Mouse (Mus musculus): Measurements from ENCODE around the gene Zfyve28. TPM values are rescaled to one million over a fixed set of nuclear protein-coding genes. Genes with fewer than 3 reads are reported as not detected.

Zfyve28 gene
- 0.29 and 0.46 TPM in 2 replicates for polyA plus RNA-seq (2014; fragmentation: Nextera tagmentation; extraction: Ambion mirVana)

DNA sequence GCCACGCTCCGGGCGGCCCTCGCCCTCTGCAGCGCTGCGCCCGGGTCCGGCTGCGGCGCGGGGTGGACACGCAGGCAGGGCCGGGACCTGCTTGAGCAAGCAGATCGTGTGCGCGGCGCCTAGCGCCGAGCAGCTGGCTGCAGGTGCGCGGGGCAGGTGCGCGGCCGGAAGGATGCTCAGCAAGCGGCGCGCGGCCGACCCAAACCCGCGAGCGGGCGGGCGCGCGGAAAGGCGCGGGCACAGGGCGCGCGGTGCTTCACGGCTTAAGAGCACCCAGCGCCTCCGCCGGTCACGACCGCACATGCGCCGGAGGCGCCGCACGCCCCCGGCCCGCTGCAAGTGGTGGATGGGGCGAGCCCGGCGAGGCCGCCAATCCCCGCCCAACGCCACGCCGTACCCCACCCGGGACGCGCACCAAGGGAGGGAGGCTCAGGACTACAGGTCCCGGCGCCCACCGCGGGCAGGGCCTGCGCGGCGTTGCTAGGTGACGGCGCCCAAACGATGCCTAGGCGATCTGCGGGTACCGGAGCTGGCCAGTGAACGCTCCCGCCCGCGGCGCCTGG lies at the start of gene Zfyve28, which contains the start of gene Cfap99:
Zfyve28 (minus strand) TSS at position 296 of the 563 bp plus-strand sequence.
Cfap99 (plus strand) TSS at position 447 of the 563 bp plus-strand sequence.
- H3K36me3 ChIP-seq (ENCODE audit: control insufficient read depth, insufficient read depth, low read length) = no peaks in the 10 kb centered on the region
- H3K4me2 ChIP-seq = peak within 1 kb of the TSS; percentile 72
- no peaks in the 10 kb centered on the region for H3K9me3 ChIP-seq (replicated peaks; ENCODE audit: control insufficient read depth, low read length)
- H3K4me3 ChIP-seq (ENCODE audit: low read depth, low read length) = peak within 1 kb of the TSS; percentile 47
- peaks cover 10% of the 10 kb centered on the region for H3K4me1 ChIP-seq (ENCODE audit: control insufficient read depth, insufficient read depth, low read length)
- under 1% methylated on average over 67 of the region's 83 CpGs for WGBS (ENCODE audit: insufficient replicate concordance)
- H3K9ac ChIP-seq (ENCODE audit: low read depth, low read length) = peak within 1 kb of the TSS; percentile 59; the same call in 1 of the 2 replicates
- H3K27me3 ChIP-seq (ENCODE audit: control insufficient read depth, insufficient read depth, low read length) = peaks cover 62% of the 10 kb centered on the region
- H3K27ac ChIP-seq (ENCODE audit: low read depth, low read length) = no peak within 1 kb of the TSS
- ATAC-seq (replicated peaks; ENCODE audit: insufficient number of reproducible peaks, low FRiP score, low TSS enrichment) = peak; percentile 83

DNA sequence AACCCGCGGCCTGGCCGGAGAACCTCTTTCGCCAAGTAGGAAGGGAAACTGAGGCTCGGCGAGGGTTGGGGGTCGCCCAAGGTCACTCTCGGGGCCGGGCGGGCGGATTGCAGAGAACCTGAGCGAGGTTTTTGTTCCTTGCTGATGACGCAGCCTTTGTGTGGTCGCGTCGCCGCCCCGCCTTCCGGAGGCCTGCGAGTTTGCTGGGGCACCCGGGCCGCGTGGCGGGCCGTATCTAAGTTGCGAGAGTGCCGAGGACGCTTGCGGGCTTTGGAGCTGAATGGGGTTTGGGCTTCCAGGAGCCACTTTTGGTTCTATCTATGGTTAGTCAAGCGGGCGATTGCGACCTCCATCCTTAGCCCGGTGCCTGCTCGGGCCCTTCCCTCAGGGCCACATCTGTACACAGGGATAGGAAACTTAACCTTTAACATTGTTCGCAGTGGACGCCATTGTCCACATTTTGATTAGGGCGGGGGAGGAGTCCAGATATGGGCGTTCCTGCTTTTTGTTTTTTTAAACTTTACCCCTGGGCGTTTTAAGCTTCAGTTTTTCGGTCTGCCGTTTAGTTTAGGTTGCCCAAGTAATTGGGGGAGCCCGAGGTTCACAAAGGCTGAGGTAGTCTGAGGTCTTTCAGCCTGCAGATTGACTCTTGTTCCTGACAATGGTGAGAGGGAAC lies 48.7 kb upstream of the Zfyve28 start:
- ATAC-seq (replicated peaks; ENCODE audit: insufficient number of reproducible peaks, low FRiP score, low TSS enrichment) = peak; percentile 35; the same call in 1 of the 2 replicates
- H3K4me1 ChIP-seq (ENCODE audit: control insufficient read depth, insufficient read depth, low read length) = peaks cover 7% of the 10 kb centered on the region
- no peaks in the 10 kb centered on the region for H3K27me3 ChIP-seq (ENCODE audit: control insufficient read depth, insufficient read depth, low read length)
- H3K27ac ChIP-seq (ENCODE audit: low read depth, low read length) = peak overlapping the region; percentile 98
- H3K4me2 ChIP-seq = peak overlapping the region; percentile 87
- WGBS (ENCODE audit: insufficient replicate concordance) = under 1% methylated on average over 42 of the region's 42 CpGs
- no peaks in the 10 kb centered on the region for H3K9me3 ChIP-seq (replicated peaks; ENCODE audit: control insufficient read depth, low read length)
- H3K9ac ChIP-seq (ENCODE audit: low read depth, low read length) = peak overlapping the region; percentile 99
- peak overlapping the region; percentile 96 for H3K4me3 ChIP-seq (ENCODE audit: low read depth, low read length)
- H3K36me3 ChIP-seq (ENCODE audit: control insufficient read depth, insufficient read depth, low read length) = no peaks in the 10 kb centered on the region

DNA sequence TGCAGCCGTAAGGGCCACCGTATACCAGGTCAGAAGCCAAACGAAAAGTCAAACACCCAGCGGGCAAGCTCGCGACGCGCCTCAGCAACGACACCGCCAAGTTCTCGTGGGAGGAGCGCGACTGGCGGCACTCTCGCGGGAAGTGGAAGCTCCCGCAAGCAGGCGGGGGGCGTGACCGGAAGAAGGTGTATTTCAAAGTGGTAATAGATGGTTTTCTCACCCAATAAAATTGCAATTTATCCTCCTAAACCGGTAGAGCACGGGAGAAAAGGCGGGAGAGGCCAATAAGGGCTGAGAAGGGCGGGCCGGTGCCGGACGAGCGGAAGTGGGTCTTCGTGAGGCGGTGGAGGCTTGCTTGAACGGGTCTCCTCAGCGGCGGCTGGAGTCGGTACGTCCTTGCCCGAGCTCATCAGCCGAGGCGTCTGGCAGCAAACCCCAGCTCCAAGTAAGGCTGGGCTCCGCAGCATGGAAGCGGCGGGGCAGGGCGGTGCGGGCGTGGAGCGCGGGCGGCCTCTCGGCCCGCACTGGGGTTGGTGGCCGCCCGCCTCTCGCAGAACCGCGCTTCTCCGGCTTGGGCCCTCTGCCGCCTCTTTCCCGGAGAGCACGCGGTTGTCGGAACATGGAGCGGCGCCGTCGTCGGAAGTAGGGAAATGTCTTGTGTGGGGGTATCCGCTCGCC lies 48.0 kb upstream of the Zfyve28 start, which contains the start of gene Rnf4:
Rnf4 (plus strand) TSS at position 193 of the 678 bp plus-strand sequence.
- Histone ChIP-seq H3K36me3 (ENCODE audit: control insufficient read depth, insufficient read depth, low read length) (no peaks in the 10 kb centered on the region), H3K9ac (ENCODE audit: low read depth, low read length) (peak within 1 kb of the TSS; percentile 99), H3K4me1 (ENCODE audit: control insufficient read depth, insufficient read depth, low read length) (peaks cover 7% of the 10 kb centered on the region), H3K9me3 (replicated peaks; ENCODE audit: control insufficient read depth, low read length) (no peaks in the 10 kb centered on the region), H3K4me3 (ENCODE audit: low read depth, low read length) (peak within 1 kb of the TSS; percentile 96), H3K27me3 (ENCODE audit: control insufficient read depth, insufficient read depth, low read length) (no peaks in the 10 kb centered on the region), H3K27ac (ENCODE audit: low read depth, low read length) (peak within 1 kb of the TSS; percentile 98), H3K4me2 (peak within 1 kb of the TSS; percentile 90)
- WGBS (ENCODE audit: insufficient replicate concordance) = under 1% methylated on average over 62 of the region's 67 CpGs
- peak; percentile 94 for ATAC-seq (replicated peaks; ENCODE audit: insufficient number of reproducible peaks, low FRiP score, low TSS enrichment)

DNA sequence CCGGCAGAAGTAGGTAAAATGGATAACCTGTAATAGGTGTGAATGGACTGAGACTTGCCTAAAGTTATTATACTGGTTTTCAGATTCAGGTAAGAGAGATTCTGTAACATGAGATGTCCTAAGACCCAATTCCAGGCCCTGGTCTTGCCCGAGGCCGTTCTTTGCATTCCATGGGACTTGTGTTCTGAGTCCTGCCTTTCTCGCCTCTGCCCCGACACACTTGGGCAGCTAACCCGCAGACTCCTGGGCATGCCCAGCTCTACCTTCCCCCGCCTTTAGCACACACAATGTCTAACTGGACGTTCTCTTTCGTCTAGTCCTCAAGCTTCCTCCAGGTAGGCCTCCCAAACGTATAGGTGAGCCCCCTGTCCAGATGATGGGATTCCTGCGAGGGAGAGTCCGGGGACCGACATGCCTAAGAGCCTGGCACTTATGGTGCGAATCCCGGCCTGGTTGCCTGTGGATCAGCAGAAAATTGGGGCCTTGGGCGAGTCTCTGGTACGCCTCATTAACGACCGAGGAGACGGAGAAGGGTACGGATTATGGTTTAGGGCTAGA lies 47.4 kb upstream of the Zfyve28 start:
- Histone ChIP-seq H3K36me3 (ENCODE audit: control insufficient read depth, insufficient read depth, low read length) (no peaks in the 10 kb centered on the region), H3K27me3 (ENCODE audit: control insufficient read depth, insufficient read depth, low read length) (no peaks in the 10 kb centered on the region), H3K9ac (ENCODE audit: low read depth, low read length) (peak overlapping the region; percentile 99), H3K4me1 (ENCODE audit: control insufficient read depth, insufficient read depth, low read length) (peaks cover 7% of the 10 kb centered on the region), H3K9me3 (replicated peaks; ENCODE audit: control insufficient read depth, low read length) (no peaks in the 10 kb centered on the region), H3K4me3 (ENCODE audit: low read depth, low read length) (peak overlapping the region; percentile 96), H3K4me2 (peak overlapping the region; percentile 90), H3K27ac (ENCODE audit: low read depth, low read length) (peak overlapping the region; percentile 85)
- ATAC-seq (replicated peaks; ENCODE audit: insufficient number of reproducible peaks, low FRiP score, low TSS enrichment) = peak; percentile 58
- under 1% methylated on average over 21 of the region's 21 CpGs for whole genome bisulfite sequencing (ENCODE audit: insufficient replicate concordance)

DNA sequence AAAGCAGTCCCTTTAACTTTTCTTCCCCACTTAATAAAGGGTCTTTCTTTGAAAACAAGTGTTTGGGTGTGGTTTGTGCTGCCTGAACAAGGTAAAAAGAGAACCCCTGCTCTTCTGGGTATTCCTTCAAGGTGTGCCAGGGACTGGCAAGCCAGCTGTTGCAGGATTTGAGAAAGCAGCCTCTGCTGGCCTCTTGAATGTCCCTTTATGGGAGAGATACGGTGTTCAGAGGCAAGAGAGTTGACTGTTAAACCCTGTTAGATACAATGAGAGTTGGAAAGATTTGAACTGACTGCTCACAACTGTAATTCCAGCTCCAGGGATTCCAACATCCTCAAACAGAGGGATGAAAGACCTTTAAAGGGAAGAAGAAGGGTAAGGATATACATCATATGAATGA lies 45.8 kb upstream of the Zfyve28 start:
- Histone ChIP-seq H3K9me3 (replicated peaks; ENCODE audit: control insufficient read depth, low read length) (no peaks in the 10 kb centered on the region), H3K9ac (ENCODE audit: low read depth, low read length) (no peak overlapping the region), H3K4me1 (ENCODE audit: control insufficient read depth, insufficient read depth, low read length) (peaks cover 7% of the 10 kb centered on the region), H3K36me3 (ENCODE audit: control insufficient read depth, insufficient read depth, low read length) (no peaks in the 10 kb centered on the region), H3K4me2 (no peak overlapping the region), H3K27ac (ENCODE audit: low read depth, low read length) (no peak overlapping the region), H3K4me3 (ENCODE audit: low read depth, low read length) (no peak overlapping the region), H3K27me3 (ENCODE audit: control insufficient read depth, insufficient read depth, low read length) (no peaks in the 10 kb centered on the region)
- 85% methylated on average over 1 of the region's 1 CpGs for WGBS (ENCODE audit: insufficient replicate concordance)
- ATAC-seq (replicated peaks; ENCODE audit: insufficient number of reproducible peaks, low FRiP score, low TSS enrichment) = no peak

DNA sequence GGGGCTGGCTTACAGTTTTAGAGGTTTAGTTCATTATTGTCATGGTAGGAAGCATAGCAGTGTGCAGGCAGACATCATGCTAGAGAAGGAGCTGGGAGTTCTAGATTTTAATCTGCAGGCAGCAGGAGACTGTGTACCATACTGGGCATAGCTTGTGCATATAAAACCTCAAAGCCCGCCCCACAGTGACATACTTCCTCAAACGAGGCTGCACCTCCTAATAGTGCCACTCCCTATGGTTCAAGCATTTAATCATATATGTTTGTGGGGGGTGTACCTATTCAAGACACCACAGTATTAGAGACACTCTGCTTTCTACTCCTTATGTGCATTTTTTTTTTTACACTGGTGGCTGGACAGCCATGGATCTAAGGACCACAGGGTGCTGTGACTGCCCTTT lies 41.9 kb upstream of the Zfyve28 start:
- Histone ChIP-seq H3K27me3 (ENCODE audit: control insufficient read depth, insufficient read depth, low read length) (no peaks in the 10 kb centered on the region), H3K9ac (ENCODE audit: low read depth, low read length) (no peak overlapping the region), H3K4me2 (no peak overlapping the region), H3K4me3 (ENCODE audit: low read depth, low read length) (no peak overlapping the region), H3K9me3 (replicated peaks; ENCODE audit: control insufficient read depth, low read length) (no peaks in the 10 kb centered on the region), H3K36me3 (ENCODE audit: control insufficient read depth, insufficient read depth, low read length) (no peaks in the 10 kb centered on the region), H3K4me1 (ENCODE audit: control insufficient read depth, insufficient read depth, low read length) (peaks cover under 1% of the 10 kb centered on the region), H3K27ac (ENCODE audit: low read depth, low read length) (no peak overlapping the region)
- ATAC-seq (replicated peaks; ENCODE audit: insufficient number of reproducible peaks, low FRiP score, low TSS enrichment) = no peak
- WGBS (ENCODE audit: insufficient replicate concordance) = 88% methylated on average over 2 of the region's 2 CpGs

DNA sequence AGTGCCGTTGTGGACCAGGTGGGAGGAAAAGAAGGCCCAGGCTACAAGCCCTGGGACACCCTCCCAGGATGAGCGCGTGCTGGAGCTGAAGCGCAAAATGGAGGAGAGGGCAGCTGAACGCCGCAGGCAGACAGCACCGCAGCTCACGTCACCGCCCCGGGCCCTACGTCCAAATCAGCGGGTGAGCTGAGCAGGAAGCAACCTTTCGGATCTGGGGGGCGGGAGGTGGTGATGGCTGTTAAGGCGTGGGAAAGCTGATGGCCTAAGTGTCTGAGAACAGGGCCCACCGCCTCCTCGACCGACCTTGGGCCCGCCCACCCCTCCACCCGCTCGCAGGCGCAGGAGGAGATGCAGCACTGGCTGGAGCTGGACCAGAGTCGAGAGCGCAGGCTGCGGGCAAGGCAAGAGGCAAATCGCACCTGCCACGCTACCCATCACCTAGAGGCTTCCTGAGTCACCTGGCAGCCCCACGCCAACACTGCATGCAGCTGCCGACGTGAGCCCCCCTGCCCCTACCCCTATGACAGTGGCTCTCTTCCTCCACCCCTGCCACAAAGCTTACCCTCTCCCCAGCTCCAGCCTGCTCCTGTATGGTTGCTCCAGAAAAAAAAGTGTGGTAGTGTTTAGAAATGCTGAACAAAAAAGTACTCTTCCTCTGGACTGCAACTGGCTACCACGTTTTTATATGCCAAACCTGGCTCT lies 38.8 kb upstream of the Zfyve28 start:
- WGBS (ENCODE audit: insufficient replicate concordance) = 10% methylated on average over 31 of the region's 31 CpGs

DNA sequence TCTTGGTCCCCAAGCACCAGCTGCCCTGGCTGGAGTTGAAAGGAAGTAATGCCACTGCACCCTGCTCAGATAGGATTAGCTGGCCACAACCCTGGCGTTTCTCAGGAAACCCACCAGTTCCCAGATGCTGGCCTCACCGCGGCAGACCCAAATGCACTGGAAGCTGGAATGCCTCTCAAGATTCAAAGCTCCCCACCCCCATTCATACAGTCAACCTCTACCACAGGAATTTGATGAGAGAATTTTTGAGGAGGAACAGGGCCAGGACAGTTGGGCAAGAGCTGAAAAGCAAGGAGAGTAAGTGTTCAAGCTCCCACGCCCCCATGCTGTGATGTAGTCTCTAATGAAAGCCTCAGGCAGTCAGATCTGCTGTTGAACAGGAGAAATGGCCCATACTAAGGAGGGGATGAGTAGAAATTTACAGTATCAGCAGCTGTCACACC lies 38.0 kb upstream of the Zfyve28 start:
- no peaks in the 10 kb centered on the region for H3K9me3 ChIP-seq (replicated peaks; ENCODE audit: control insufficient read depth, low read length)
- H3K9ac ChIP-seq (ENCODE audit: low read depth, low read length) = peak overlapping the region; percentile 22; the same call in 1 of the 2 replicates
- no peaks in the 10 kb centered on the region for H3K27me3 ChIP-seq (ENCODE audit: control insufficient read depth, insufficient read depth, low read length)
- no peak for ATAC-seq (replicated peaks; ENCODE audit: insufficient number of reproducible peaks, low FRiP score, low TSS enrichment)
- no peak overlapping the region for H3K27ac ChIP-seq (ENCODE audit: low read depth, low read length)
- no peak overlapping the region for H3K4me3 ChIP-seq (ENCODE audit: low read depth, low read length)
- peak overlapping the region; percentile 60; the same call in 1 of the 2 replicates for H3K4me2 ChIP-seq
- WGBS (ENCODE audit: insufficient replicate concordance) = 17% methylated on average over 4 of the region's 4 CpGs
- H3K36me3 ChIP-seq (ENCODE audit: control insufficient read depth, insufficient read depth, low read length) = no peaks in the 10 kb centered on the region
- H3K4me1 ChIP-seq (ENCODE audit: control insufficient read depth, insufficient read depth, low read length) = no peaks in the 10 kb centered on the region; the same call in 1 of the 2 replicates

More for the DNA sequence above, 38.8 kb upstream of the Zfyve28 start:
- Histone ChIP-seq H3K36me3 (ENCODE audit: control insufficient read depth, insufficient read depth, low read length) (no peaks in the 10 kb centered on the region), H3K4me1 (ENCODE audit: control insufficient read depth, insufficient read depth, low read length) (no peaks in the 10 kb centered on the region; the same call in 1 of the 2 replicates), H3K9me3 (replicated peaks; ENCODE audit: control insufficient read depth, low read length) (no peaks in the 10 kb centered on the region), H3K4me3 (ENCODE audit: low read depth, low read length) (peak overlapping the region; percentile 24), H3K4me2 (peak overlapping the region; percentile 60), H3K27me3 (ENCODE audit: control insufficient read depth, insufficient read depth, low read length) (no peaks in the 10 kb centered on the region), H3K27ac (ENCODE audit: low read depth, low read length) (no peak overlapping the region), H3K9ac (ENCODE audit: low read depth, low read length) (peak overlapping the region; percentile 68)
- ATAC-seq (replicated peaks; ENCODE audit: insufficient number of reproducible peaks, low FRiP score, low TSS enrichment) = peak; percentile 47; the same call in 1 of the 2 replicates
